Mouse (Mus musculus): ENCODE data around the gene Col2a1. TPM values are rescaled to one million over a fixed set of nuclear protein-coding genes. Genes with fewer than 3 reads are reported as not detected.

Gene Col2a1
- 61.9 and 80.7 TPM in 2 replicates for polyA plus RNA-seq (2014; fragmentation: Nextera tagmentation; extraction: Ambion mirVana)

- Histone ChIP-seq H3K4me2 (peak within 1 kb of the TSS; percentile 71), H3K36me3 (ENCODE audit: control insufficient read depth, insufficient read depth, low read length) (no peaks in the 10 kb centered on the region), H3K4me3 (ENCODE audit: low read depth, low read length) (peak within 1 kb of the TSS; percentile 57), H3K27me3 (ENCODE audit: control insufficient read depth, insufficient read depth, low read length) (peaks cover 59% of the 10 kb centered on the region), H3K4me1 (ENCODE audit: control insufficient read depth, insufficient read depth, low read length) (peaks cover 38% of the 10 kb centered on the region), H3K9ac (ENCODE audit: low read depth, low read length) (peak within 1 kb of the TSS; percentile 75), H3K9me3 (replicated peaks; ENCODE audit: control insufficient read depth, low read length) (no peaks in the 10 kb centered on the region), H3K27ac (ENCODE audit: low read depth, low read length) (peak within 1 kb of the TSS; percentile 66)
- ATAC-seq (replicated peaks; ENCODE audit: insufficient number of reproducible peaks, low FRiP score, low TSS enrichment), result 0 out of 2 replicates have a peak, but pooled peaks have one; percentile 5
- under 1% methylated on average over 59 of the region's 59 CpGs for WGBS (ENCODE audit: insufficient replicate concordance)
Observed at GRCm38 (mm10) chr15:98003822-98004739, at the start of gene Col2a1. Gene Col2a1, minus strand, starts transcription at chr15:98004695.

- Histone ChIP-seq H3K36me3 (ENCODE audit: control insufficient read depth, insufficient read depth, low read length) (peaks cover 22% of the 10 kb centered on the region), H3K4me3 (ENCODE audit: low read depth, low read length) (no peak overlapping the region), H3K27ac (ENCODE audit: low read depth, low read length) (0 out of 2 replicates have a peak overlapping the region, but pooled peaks have one; percentile 6), H3K9ac (ENCODE audit: low read depth, low read length) (no peak overlapping the region), H3K4me1 (ENCODE audit: control insufficient read depth, insufficient read depth, low read length) (no peaks in the 10 kb centered on the region; the same call in 1 of the 2 replicates), H3K27me3 (ENCODE audit: control insufficient read depth, insufficient read depth, low read length) (no peaks in the 10 kb centered on the region), H3K4me2 (no peak overlapping the region), H3K9me3 (replicated peaks; ENCODE audit: control insufficient read depth, low read length) (no peaks in the 10 kb centered on the region)
- no peak for ATAC-seq (replicated peaks; ENCODE audit: insufficient number of reproducible peaks, low FRiP score, low TSS enrichment)
- WGBS (ENCODE audit: insufficient replicate concordance), result 71% methylated on average over 5 of the region's 5 CpGs
Observed at GRCm38 (mm10) chr15:98051685-98052084, 47.2 kb upstream of the Col2a1 start.

GRCm38 (mm10) chr15:98048918-98049700 is 44.6 kb upstream of the Col2a1 start:
- peaks cover 37% of the 10 kb centered on the region for H3K36me3 ChIP-seq (ENCODE audit: control insufficient read depth, insufficient read depth, low read length)
- WGBS (ENCODE audit: insufficient replicate concordance), result 93% methylated on average over 13 of the region's 13 CpGs
- no peak for ATAC-seq (replicated peaks; ENCODE audit: insufficient number of reproducible peaks, low FRiP score, low TSS enrichment)

GRCm38 (mm10) chr15:98044387-98044786 is 39.9 kb upstream of the Col2a1 start:
- Histone ChIP-seq H3K27me3 (ENCODE audit: control insufficient read depth, insufficient read depth, low read length) (no peaks in the 10 kb centered on the region), H3K4me1 (ENCODE audit: control insufficient read depth, insufficient read depth, low read length) (no peaks in the 10 kb centered on the region), H3K4me3 (ENCODE audit: low read depth, low read length) (no peak overlapping the region), H3K9ac (ENCODE audit: low read depth, low read length) (no peak overlapping the region), H3K27ac (ENCODE audit: low read depth, low read length) (no peak overlapping the region), H3K36me3 (ENCODE audit: control insufficient read depth, insufficient read depth, low read length) (peaks cover 46% of the 10 kb centered on the region), H3K9me3 (replicated peaks; ENCODE audit: control insufficient read depth, low read length) (no peaks in the 10 kb centered on the region), H3K4me2 (no peak overlapping the region)
- WGBS (ENCODE audit: insufficient replicate concordance), result 91% methylated on average over 5 of the region's 5 CpGs
- no peak for ATAC-seq (replicated peaks; ENCODE audit: insufficient number of reproducible peaks, low FRiP score, low TSS enrichment)

More at GRCm38 (mm10) chr15:98048918-98049700, 44.6 kb upstream of the Col2a1 start:
- no peaks in the 10 kb centered on the region for H3K9me3 ChIP-seq (replicated peaks; ENCODE audit: control insufficient read depth, low read length)
- no peaks in the 10 kb centered on the region; the same call in 1 of the 2 replicates for H3K4me1 ChIP-seq (ENCODE audit: control insufficient read depth, insufficient read depth, low read length)
- H3K27me3 ChIP-seq (ENCODE audit: control insufficient read depth, insufficient read depth, low read length), result no peaks in the 10 kb centered on the region
- no peak overlapping the region for H3K4me2 ChIP-seq
- no peak overlapping the region for H3K4me3 ChIP-seq (ENCODE audit: low read depth, low read length)
- no peak overlapping the region for H3K27ac ChIP-seq (ENCODE audit: low read depth, low read length)
- H3K9ac ChIP-seq (ENCODE audit: low read depth, low read length), result no peak overlapping the region

- H3K27ac ChIP-seq (ENCODE audit: low read depth, low read length), result no peak overlapping the region
- no peak overlapping the region for H3K4me2 ChIP-seq
- no peak overlapping the region for H3K4me3 ChIP-seq (ENCODE audit: low read depth, low read length)
- 87% methylated on average over 6 of the region's 6 CpGs for WGBS (ENCODE audit: insufficient replicate concordance)
- H3K27me3 ChIP-seq (ENCODE audit: control insufficient read depth, insufficient read depth, low read length), result no peaks in the 10 kb centered on the region
- H3K36me3 ChIP-seq (ENCODE audit: control insufficient read depth, insufficient read depth, low read length), result peaks cover 43% of the 10 kb centered on the region
- ATAC-seq (replicated peaks; ENCODE audit: insufficient number of reproducible peaks, low FRiP score, low TSS enrichment), result no peak
- no peaks in the 10 kb centered on the region for H3K9me3 ChIP-seq (replicated peaks; ENCODE audit: control insufficient read depth, low read length)
- H3K9ac ChIP-seq (ENCODE audit: low read depth, low read length), result no peak overlapping the region
- H3K4me1 ChIP-seq (ENCODE audit: control insufficient read depth, insufficient read depth, low read length), result no peaks in the 10 kb centered on the region
Observed at GRCm38 (mm10) chr15:98043967-98044366, 39.5 kb upstream of the Col2a1 start.

- Histone ChIP-seq H3K27ac (ENCODE audit: low read depth, low read length) (no peak overlapping the region), H3K9ac (ENCODE audit: low read depth, low read length) (no peak overlapping the region), H3K4me2 (no peak overlapping the region), H3K4me1 (ENCODE audit: control insufficient read depth, insufficient read depth, low read length) (no peaks in the 10 kb centered on the region), H3K36me3 (ENCODE audit: control insufficient read depth, insufficient read depth, low read length) (peaks cover 38% of the 10 kb centered on the region), H3K27me3 (ENCODE audit: control insufficient read depth, insufficient read depth, low read length) (no peaks in the 10 kb centered on the region), H3K4me3 (ENCODE audit: low read depth, low read length) (no peak overlapping the region), H3K9me3 (replicated peaks; ENCODE audit: control insufficient read depth, low read length) (no peaks in the 10 kb centered on the region)
- WGBS (ENCODE audit: insufficient replicate concordance), result 85% methylated on average over 12 of the region's 12 CpGs
- ATAC-seq (replicated peaks; ENCODE audit: insufficient number of reproducible peaks, low FRiP score, low TSS enrichment), result no peak
Observed at GRCm38 (mm10) chr15:98042508-98042907, 38.0 kb upstream of the Col2a1 start.

- no peaks in the 10 kb centered on the region for H3K9me3 ChIP-seq (replicated peaks; ENCODE audit: control insufficient read depth, low read length)
- no peak overlapping the region for H3K9ac ChIP-seq (ENCODE audit: low read depth, low read length)
- no peak for ATAC-seq (replicated peaks; ENCODE audit: insufficient number of reproducible peaks, low FRiP score, low TSS enrichment)
- peaks cover 31% of the 10 kb centered on the region for H3K36me3 ChIP-seq (ENCODE audit: control insufficient read depth, insufficient read depth, low read length)
- H3K27ac ChIP-seq (ENCODE audit: low read depth, low read length), result no peak overlapping the region
- H3K4me2 ChIP-seq, result no peak overlapping the region
- H3K4me1 ChIP-seq (ENCODE audit: control insufficient read depth, insufficient read depth, low read length), result 0 out of 2 replicates have a peak, but pooled peaks cover 3% of the 10 kb centered on the region
- whole genome bisulfite sequencing (ENCODE audit: insufficient replicate concordance), result 86% methylated on average over 10 of the region's 10 CpGs
- no peak overlapping the region for H3K4me3 ChIP-seq (ENCODE audit: low read depth, low read length)
- H3K27me3 ChIP-seq (ENCODE audit: control insufficient read depth, insufficient read depth, low read length), result no peaks in the 10 kb centered on the region
Observed at GRCm38 (mm10) chr15:98039682-98040081, 35.2 kb upstream of the Col2a1 start.

- WGBS (ENCODE audit: insufficient replicate concordance), result 90% methylated on average over 5 of the region's 5 CpGs
- no peak overlapping the region for H3K27ac ChIP-seq (ENCODE audit: low read depth, low read length)
- peaks cover 19% of the 10 kb centered on the region for H3K36me3 ChIP-seq (ENCODE audit: control insufficient read depth, insufficient read depth, low read length)
- H3K4me1 ChIP-seq (ENCODE audit: control insufficient read depth, insufficient read depth, low read length), result 0 out of 2 replicates have a peak, but pooled peaks cover 3% of the 10 kb centered on the region
- no peak overlapping the region for H3K9ac ChIP-seq (ENCODE audit: low read depth, low read length)
- no peak overlapping the region for H3K4me2 ChIP-seq
- no peaks in the 10 kb centered on the region for H3K27me3 ChIP-seq (ENCODE audit: control insufficient read depth, insufficient read depth, low read length)
- H3K9me3 ChIP-seq (replicated peaks; ENCODE audit: control insufficient read depth, low read length), result no peaks in the 10 kb centered on the region
- H3K4me3 ChIP-seq (ENCODE audit: low read depth, low read length), result no peak overlapping the region
- ATAC-seq (replicated peaks; ENCODE audit: insufficient number of reproducible peaks, low FRiP score, low TSS enrichment), result no peak
Observed at GRCm38 (mm10) chr15:98036578-98036977, 32.1 kb upstream of the Col2a1 start.

All from heart, embryonic 11.5 days (tissue).